Comparison of ENCODE assay signal across 9 mouse cellular contexts in the genomic region with DNA sequence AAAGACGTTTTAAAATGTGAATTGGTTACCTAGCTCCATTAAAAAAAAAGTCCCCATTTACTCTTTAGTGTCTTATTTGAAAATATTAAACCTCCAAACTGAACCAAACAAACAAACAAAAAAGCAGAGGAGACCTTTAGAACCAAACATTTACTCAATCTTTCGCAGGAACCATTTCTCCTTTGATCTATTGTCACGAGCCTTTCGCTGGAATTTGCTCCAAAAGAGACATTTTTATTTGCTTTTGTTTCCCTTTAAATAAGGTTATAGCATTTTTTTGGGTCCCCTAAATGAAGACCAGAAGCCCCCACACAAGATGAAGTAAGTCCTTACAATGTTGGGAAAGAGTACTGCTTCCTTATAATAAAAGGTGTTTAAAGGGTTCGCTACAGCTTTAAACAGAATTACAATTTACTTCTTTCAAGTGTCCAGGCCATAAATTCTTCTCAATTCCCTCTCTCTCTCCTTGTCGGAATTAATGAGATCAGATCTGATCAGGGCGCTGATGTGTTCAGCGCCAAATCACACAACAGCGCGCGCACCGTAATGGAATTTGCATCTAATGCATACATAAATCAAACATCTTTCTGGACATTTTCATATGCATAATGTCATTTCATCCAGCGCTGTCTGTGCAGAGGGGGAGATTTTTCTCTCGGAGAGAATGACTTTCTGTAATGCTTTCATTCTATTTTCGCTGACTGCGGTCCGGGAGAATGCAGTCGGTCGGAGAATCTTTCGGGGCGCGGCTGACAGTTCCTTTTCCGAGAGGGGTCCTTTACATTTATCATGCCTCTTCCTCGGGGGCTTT.
DNase-seq lines count a peak whose midpoint lies in the region; ATAC-seq and TF ChIP-seq lines count a peak whose summit lies in the region.
"Had no signal": no experiment of that assay in that cellular context is flagged by ENCODE, and none has a peak within 500 bp of the region (broad histone marks: within the 10 kb centered on the region; RNA-seq: fewer than 3 reads in every experiment).

No protein-coding gene starts in this region.

- no peaks in the 10 kb centered on the region for H3K36me3 ChIP-seq in lung, embryonic 14.5 days (ENCODE audit: insufficient read depth)
- H3K36me3 ChIP-seq in forebrain, embryonic 13.5 days (ENCODE audit: poor library complexity, severe bottlenecking) = no peaks in the 10 kb centered on the region
- H3K36me3 ChIP-seq in limb, embryonic 14.5 days (ENCODE audit: control insufficient read depth, insufficient read depth, low read length) = no peaks in the 10 kb centered on the region

- H3K4me1 ChIP-seq in lung, embryonic 14.5 days (ENCODE audit: insufficient read depth) = no peaks in the 10 kb centered on the region; the same call in 1 of the 2 replicates
- no peaks in the 10 kb centered on the region for H3K4me1 ChIP-seq in lung, adult 2 months (ENCODE audit: control insufficient read depth, insufficient read depth, low read length)
- H3K4me1 ChIP-seq in forebrain, embryonic 13.5 days = peaks cover 78% of the 10 kb centered on the region
- H3K4me1 ChIP-seq in limb, embryonic 14.5 days (ENCODE audit: control insufficient read depth, insufficient read depth, low read length) = no peaks in the 10 kb centered on the region; the same call in 1 of the 2 replicates
- H3K4me1 ChIP-seq in olfactory bulb, adult 2 months (ENCODE audit: control insufficient read depth, insufficient read depth, low read length) = peaks cover 13% of the 10 kb centered on the region

- H3K4me2 ChIP-seq in lung, embryonic 14.5 days = peak overlapping the region; percentile 24; the same call in 1 of the 2 replicates
- H3K4me2 ChIP-seq in forebrain, embryonic 13.5 days = peak overlapping the region; percentile 62
- H3K4me2 ChIP-seq in limb, embryonic 14.5 days (replicated peaks; ENCODE audit: low read depth, low read length, severe bottlenecking) = peak overlapping the region; percentile 33

- 1% methylated on average over 24 of the region's 24 CpGs for WGBS in lung, embryonic 14.5 days
- WGBS in lung, adult 2 months = 4% methylated on average over 24 of the region's 24 CpGs
- WGBS in forebrain, embryonic 13.5 days = under 1% methylated on average over 24 of the region's 24 CpGs
- WGBS in limb, embryonic 14.5 days = 1% methylated on average over 24 of the region's 24 CpGs
- 29% methylated on average over 24 of the region's 24 CpGs for WGBS in olfactory bulb, adult 2 months

- no peak overlapping the region for H3K27ac ChIP-seq in lung, embryonic 14.5 days (ENCODE audit: low read depth)
- peak overlapping the region; percentile 70 for H3K27ac ChIP-seq in forebrain, embryonic 13.5 days
- H3K27ac ChIP-seq in limb, embryonic 14.5 days (replicated peaks; ENCODE audit: low read depth, low read length) = no peak overlapping the region
- H3K27ac ChIP-seq in olfactory bulb, adult 2 months (ENCODE audit: insufficient read depth, low read depth, low read length) = peak overlapping the region; percentile 21; the same call in 1 of the 2 replicates
- H3K27ac ChIP-seq: macrophage had no signal

- ATAC-seq in lung, embryonic 14.5 days (ENCODE audit: insufficient read depth) = no peak
- peak; percentile 44; the same call in 1 of the 2 replicates for ATAC-seq in forebrain, embryonic 13.5 days
- ATAC-seq in limb, embryonic 14.5 days (ENCODE audit: low FRiP score, low read depth) = no peak
- ATAC-seq in activated CD4-positive, CD25-positive, alpha-beta regulatory T cell, adult 4 months = no peak

- DNase-seq in lung, embryonic 14.5 days = peak; percentile 16
- DNase-seq in lung, adult 2 months = no peak
- no peak for DNase-seq in limb, embryonic 14.5 days (ENCODE audit: low spot score)
- no peak for DNase-seq in yolk sac, embryonic 10.5 days (ENCODE audit: low spot score)
- no peak for DNase-seq in frontal cortex, postnatal 14 days (ENCODE audit: low spot score in 2 of 2)

- H3K9me3 ChIP-seq in lung, embryonic 14.5 days (ENCODE audit: low read depth, low read length) = no peaks in the 10 kb centered on the region
- no peaks in the 10 kb centered on the region for H3K9me3 ChIP-seq in forebrain, embryonic 13.5 days (replicated peaks)
- no peaks in the 10 kb centered on the region for H3K9me3 ChIP-seq in limb, embryonic 14.5 days (ENCODE audit: control insufficient read depth, low read length)

- TF ChIP-seq POLR2A in lung, adult 2 months (IDR thresholded peaks at IDR 0.05; ENCODE audit: borderline replicate concordance, extremely low read depth, low read depth, low read length) = no peak
- no peak for TF ChIP-seq POLR2A in limb, embryonic 14.5 days (IDR thresholded peaks at IDR 0.05; ENCODE audit: borderline replicate concordance, extremely low read depth, insufficient read depth, insufficient read length)
- no peak for TF ChIP-seq POLR2A in olfactory bulb, adult 2 months (IDR thresholded peaks at IDR 0.05; ENCODE audit: insufficient read depth, low read depth, low read length)

- H3K27me3 ChIP-seq in lung, embryonic 14.5 days (ENCODE audit: insufficient read depth, low read length) = peaks cover 64% of the 10 kb centered on the region
- H3K27me3 ChIP-seq in forebrain, embryonic 13.5 days = peaks cover 21% of the 10 kb centered on the region
- H3K27me3 ChIP-seq in limb, embryonic 14.5 days (ENCODE audit: control insufficient read depth, insufficient read depth, low read length) = peaks cover 87% of the 10 kb centered on the region

- no peak for TF ChIP-seq CTCF in lung, embryonic 14.5 days (IDR thresholded peaks at IDR 0.05; ENCODE audit: low read depth)
- TF ChIP-seq CTCF in lung, adult 2 months (IDR thresholded peaks at IDR 0.05; ENCODE audit: insufficient read depth, low read length) = no peak
- no peak for TF ChIP-seq CTCF in olfactory bulb, adult 2 months (IDR thresholded peaks at IDR 0.05; ENCODE audit: insufficient read depth, low read depth, low read length)

- H3K9ac ChIP-seq in lung, embryonic 14.5 days = no peak overlapping the region
- peak overlapping the region; percentile 45 for H3K9ac ChIP-seq in forebrain, embryonic 13.5 days
- no peak overlapping the region for H3K9ac ChIP-seq in limb, embryonic 14.5 days (ENCODE audit: low read depth, low read length, severe bottlenecking)

- peak overlapping the region; percentile 18; the same call in 1 of the 2 replicates for H3K4me3 ChIP-seq in lung, embryonic 14.5 days (ENCODE audit: low read depth, low read length)
- no peak overlapping the region for H3K4me3 ChIP-seq in lung, adult 2 months (replicated peaks; ENCODE audit: extremely low read depth, low read depth, low read length)
- H3K4me3 ChIP-seq in forebrain, embryonic 13.5 days = peak overlapping the region; percentile 29
- H3K4me3 ChIP-seq in limb, embryonic 14.5 days (replicated peaks; ENCODE audit: low read length) = peak overlapping the region; percentile 19
- H3K4me3 ChIP-seq in olfactory bulb, adult 2 months (ENCODE audit: insufficient read depth, low read depth, low read length) = peak overlapping the region; percentile 31

Comparison
In these comparisons a context has a peak if more than half of its experiments do, and no peak if none do; other contexts are left out.
1. H3K27ac ChIP-seq: peak in forebrain, embryonic 13.5 days (single experiment) and olfactory bulb, adult 2 months (single experiment); none in lung, embryonic 14.5 days (single experiment) and limb, embryonic 14.5 days (single experiment).
2. Peak in every context shown above with its lines, with median percentiles within 50 percentile points of each other: H3K4me2 ChIP-seq.